Mouse (Mus musculus): ENCODE data around the gene Tmcc1. TPM values are rescaled to one million over a fixed set of nuclear protein-coding genes. Genes with fewer than 3 reads are reported as not detected.
A peak's percentile ranks its signal among the peaks of the same experiment; 100 is the strongest.

Tmcc1 gene
- polyA plus RNA-seq, 1 experiment: 17.6 TPM

GRCm38 (mm10) chr6:116044039-116044438, 149.2 kb downstream of the Tmcc1 start:
- H3K4me3 ChIP-seq: no peak overlapping the region
- peaks cover 20% of the 10 kb centered on the region for H3K36me3 ChIP-seq (ENCODE audit: control insufficient read depth, insufficient read depth)
- TF ChIP-seq SRF (IDR thresholded peaks at IDR 0.05; ENCODE audit: control insufficient read depth, insufficient read length, low read depth): no peak
- no peak for TF ChIP-seq POLR2A (IDR thresholded peaks at IDR 0.05; ENCODE audit: insufficient read length, low read depth)
- H3K79me2 ChIP-seq (ENCODE audit: control insufficient read depth, insufficient read depth): peaks cover 8% of the 10 kb centered on the region
- no peaks in the 10 kb centered on the region for H3K27me3 ChIP-seq (ENCODE audit: control insufficient read depth, insufficient read depth, insufficient read length)
- no peak overlapping the region for H3ac ChIP-seq (ENCODE audit: control insufficient read depth, insufficient read length)
- H3K4me2 ChIP-seq (ENCODE audit: low read depth): no peak overlapping the region

- Histone ChIP-seq H3ac (ENCODE audit: control insufficient read depth, insufficient read length) (no peak overlapping the region), H3K4me2 (ENCODE audit: low read depth) (no peak overlapping the region), H3K4me3 (no peak overlapping the region), H3K79me2 (ENCODE audit: control insufficient read depth, insufficient read depth) (peaks cover 6% of the 10 kb centered on the region), H3K27me3 (ENCODE audit: control insufficient read depth, insufficient read depth, insufficient read length) (no peaks in the 10 kb centered on the region), H3K36me3 (ENCODE audit: control insufficient read depth, insufficient read depth) (peaks cover 18% of the 10 kb centered on the region)
- TF ChIP-seq MYOG (IDR thresholded peaks at IDR 0.05; ENCODE audit: control insufficient read depth in 1 of 3, insufficient read depth in 1 of 3, insufficient read length in 2 of 3, low read depth in 2 of 3): no peak
- TF ChIP-seq SRF (IDR thresholded peaks at IDR 0.05; ENCODE audit: control insufficient read depth, insufficient read length, low read depth): no peak
- TF ChIP-seq USF1 (IDR thresholded peaks at IDR 0.05; ENCODE audit: low read depth): no peak
- no peak for TF ChIP-seq MAX (IDR thresholded peaks at IDR 0.05; ENCODE audit: low read depth)
- TF ChIP-seq E2F4 (IDR thresholded peaks at IDR 0.05; ENCODE audit: insufficient read depth): no peak
- TF ChIP-seq MYOD1 (IDR thresholded peaks at IDR 0.05; ENCODE audit: control insufficient read depth in 1 of 3, insufficient read length in 2 of 3, low read depth in 2 of 3): no peak
- no peak for TF ChIP-seq TCF3 (IDR thresholded peaks at IDR 0.05; ENCODE audit: insufficient read length, low read depth)
- TF ChIP-seq POLR2A (IDR thresholded peaks at IDR 0.05; ENCODE audit: insufficient read length, low read depth): no peak
- no peak for TF ChIP-seq TCF12 (IDR thresholded peaks at IDR 0.05; ENCODE audit: insufficient read depth, poor library complexity, severe bottlenecking)
- TF ChIP-seq REST (IDR thresholded peaks at IDR 0.05; ENCODE audit: insufficient read depth, insufficient read length): no peak
- TF ChIP-seq CEBPB (IDR thresholded peaks at IDR 0.05; ENCODE audit: insufficient read depth, poor library complexity, severe bottlenecking): no peak
- TF ChIP-seq POLR2AphosphoS2 (IDR thresholded peaks at IDR 0.05; ENCODE audit: insufficient read length, low read depth): no peak
Observed at GRCm38 (mm10) chr6:116038222-116038621, 155.1 kb downstream of the Tmcc1 start.

GRCm38 (mm10) chr6:116037281-116037831, 155.9 kb downstream of the Tmcc1 start:
- H3K4me2 ChIP-seq (ENCODE audit: low read depth): peak overlapping the region; percentile 8
- no peak overlapping the region for H3ac ChIP-seq (ENCODE audit: control insufficient read depth, insufficient read length)
- H3K79me2 ChIP-seq (ENCODE audit: control insufficient read depth, insufficient read depth): peaks cover 6% of the 10 kb centered on the region
- TF ChIP-seq REST (IDR thresholded peaks at IDR 0.05; ENCODE audit: insufficient read depth, insufficient read length): no peak
- no peak for TF ChIP-seq MYOD1 (IDR thresholded peaks at IDR 0.05; ENCODE audit: control insufficient read depth in 1 of 3, insufficient read length in 2 of 3, low read depth in 2 of 3)
- TF ChIP-seq CEBPB (IDR thresholded peaks at IDR 0.05; ENCODE audit: insufficient read depth, poor library complexity, severe bottlenecking): no peak
- TF ChIP-seq SRF (IDR thresholded peaks at IDR 0.05; ENCODE audit: control insufficient read depth, insufficient read length, low read depth): no peak
- TF ChIP-seq MYOG (IDR thresholded peaks at IDR 0.05; ENCODE audit: control insufficient read depth in 1 of 3, insufficient read depth in 1 of 3, insufficient read length in 2 of 3, low read depth in 2 of 3): no peak
- TF ChIP-seq POLR2AphosphoS2 (IDR thresholded peaks at IDR 0.05; ENCODE audit: insufficient read length, low read depth): no peak
- no peak for TF ChIP-seq MAX (IDR thresholded peaks at IDR 0.05; ENCODE audit: low read depth)
- TF ChIP-seq E2F4 (IDR thresholded peaks at IDR 0.05; ENCODE audit: insufficient read depth): no peak
- no peak for TF ChIP-seq USF1 (IDR thresholded peaks at IDR 0.05; ENCODE audit: low read depth)
- no peak for TF ChIP-seq TCF12 (IDR thresholded peaks at IDR 0.05; ENCODE audit: insufficient read depth, poor library complexity, severe bottlenecking)
- no peak for TF ChIP-seq POLR2A (IDR thresholded peaks at IDR 0.05; ENCODE audit: insufficient read length, low read depth)
- no peaks in the 10 kb centered on the region for H3K27me3 ChIP-seq (ENCODE audit: control insufficient read depth, insufficient read depth, insufficient read length)
- no peak overlapping the region for H3K4me3 ChIP-seq
- peaks cover 10% of the 10 kb centered on the region for H3K36me3 ChIP-seq (ENCODE audit: control insufficient read depth, insufficient read depth)

GRCm38 (mm10) chr6:116036555-116036954, 156.7 kb downstream of the Tmcc1 start:
- H3K4me3 ChIP-seq: no peak overlapping the region
- H3ac ChIP-seq (ENCODE audit: control insufficient read depth, insufficient read length): no peak overlapping the region
- no peak overlapping the region for H3K4me2 ChIP-seq (ENCODE audit: low read depth)
- no peaks in the 10 kb centered on the region for H3K27me3 ChIP-seq (ENCODE audit: control insufficient read depth, insufficient read depth, insufficient read length)
- peaks cover 6% of the 10 kb centered on the region for H3K79me2 ChIP-seq (ENCODE audit: control insufficient read depth, insufficient read depth)
- no peak for TF ChIP-seq POLR2AphosphoS2 (IDR thresholded peaks at IDR 0.05; ENCODE audit: insufficient read length, low read depth)
- TF ChIP-seq MAX (IDR thresholded peaks at IDR 0.05; ENCODE audit: low read depth): no peak
- no peak for TF ChIP-seq MYOD1 (IDR thresholded peaks at IDR 0.05; ENCODE audit: control insufficient read depth in 1 of 3, insufficient read length in 2 of 3, low read depth in 2 of 3)
- H3K36me3 ChIP-seq (ENCODE audit: control insufficient read depth, insufficient read depth): peaks cover 3% of the 10 kb centered on the region

- Histone ChIP-seq H3K36me3 (ENCODE audit: control insufficient read depth, insufficient read depth) (peaks cover 3% of the 10 kb centered on the region), H3ac (ENCODE audit: control insufficient read depth, insufficient read length) (no peak overlapping the region), H3K27me3 (ENCODE audit: control insufficient read depth, insufficient read depth, insufficient read length) (no peaks in the 10 kb centered on the region), H3K79me2 (ENCODE audit: control insufficient read depth, insufficient read depth) (peaks cover 6% of the 10 kb centered on the region), H3K4me2 (ENCODE audit: low read depth) (no peak overlapping the region), H3K4me3 (no peak overlapping the region)
- TF ChIP-seq SRF (IDR thresholded peaks at IDR 0.05; ENCODE audit: control insufficient read depth, insufficient read length, low read depth) (no peak), CEBPB (IDR thresholded peaks at IDR 0.05; ENCODE audit: insufficient read depth, poor library complexity, severe bottlenecking) (no peak), REST (IDR thresholded peaks at IDR 0.05; ENCODE audit: insufficient read depth, insufficient read length) (no peak), E2F4 (IDR thresholded peaks at IDR 0.05; ENCODE audit: insufficient read depth) (no peak), TCF3 (IDR thresholded peaks at IDR 0.05; ENCODE audit: insufficient read length, low read depth) (no peak), TCF12 (IDR thresholded peaks at IDR 0.05; ENCODE audit: insufficient read depth, poor library complexity, severe bottlenecking) (no peak), MAX (IDR thresholded peaks at IDR 0.05; ENCODE audit: low read depth) (no peak), MYOD1 (IDR thresholded peaks at IDR 0.05; ENCODE audit: control insufficient read depth in 1 of 3, insufficient read length in 2 of 3, low read depth in 2 of 3) (no peak), USF1 (IDR thresholded peaks at IDR 0.05; ENCODE audit: low read depth) (no peak), POLR2AphosphoS2 (IDR thresholded peaks at IDR 0.05; ENCODE audit: insufficient read length, low read depth) (no peak), MYOG (IDR thresholded peaks at IDR 0.05; ENCODE audit: control insufficient read depth in 1 of 3, insufficient read depth in 1 of 3, insufficient read length in 2 of 3, low read depth in 2 of 3) (no peak), POLR2A (IDR thresholded peaks at IDR 0.05; ENCODE audit: insufficient read length, low read depth) (no peak)
Observed at GRCm38 (mm10) chr6:116031052-116031451, 162.2 kb downstream of the Tmcc1 start.
